ENCODE assay signal across 8 mouse cellular contexts in the genomic region with DNA sequence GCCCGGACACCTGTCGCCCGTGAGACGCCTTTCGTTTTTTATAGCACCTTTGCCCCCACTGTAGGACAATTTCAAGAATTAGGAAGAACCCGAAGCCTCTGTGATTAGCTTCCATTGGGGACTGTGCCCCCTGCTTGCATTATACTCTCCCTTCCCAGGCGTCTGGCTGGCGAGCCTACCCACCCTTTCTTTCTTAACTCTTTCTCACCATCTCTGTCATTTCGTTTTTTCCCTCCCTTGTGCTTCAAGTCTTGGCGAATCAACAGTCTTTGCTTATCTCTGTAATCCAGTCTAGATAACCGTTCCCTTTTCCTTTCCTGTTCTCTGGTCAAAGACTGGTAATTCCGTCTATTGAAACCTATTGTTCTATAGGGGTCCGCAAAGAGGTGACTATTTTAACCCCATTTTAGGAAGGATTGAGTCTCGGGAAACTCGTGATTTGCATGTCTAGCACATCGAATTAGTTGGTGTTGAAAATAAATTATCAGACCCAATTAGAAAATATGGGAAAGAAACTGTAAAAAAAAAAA. TPM values are rescaled to one million over a fixed set of nuclear protein-coding genes. Genes with fewer than 3 reads are reported as not detected.
A peak's percentile ranks its signal among the peaks of the same experiment; 100 is the strongest.
DNase-seq lines count a peak whose midpoint lies in the region; ATAC-seq and TF ChIP-seq lines count a peak whose summit lies in the region.

No protein-coding gene starts in this region.

- H3K9me3 ChIP-seq in megakaryocyte, embryonic 14.5 days: no peaks in the 10 kb centered on the region
- H3K9me3 ChIP-seq in embryonic facial prominence, embryonic 15.5 days (replicated peaks): no peaks in the 10 kb centered on the region
- no peaks in the 10 kb centered on the region for H3K9me3 ChIP-seq in limb, embryonic 12.5 days

- no peak for DNase-seq in cerebellum, postnatal 4 days (ENCODE audit: low spot score in 2 of 2)
- no peak for DNase-seq in frontal cortex, postnatal 14 days (ENCODE audit: low spot score in 2 of 2)
- DNase-seq in retina, embryonic 14.5 days (ENCODE audit: low spot score): no peak

- H3K36me3 ChIP-seq in megakaryocyte, embryonic 14.5 days (replicated peaks; ENCODE audit: low read length): peaks cover 44% of the 10 kb centered on the region
- peaks cover 22% of the 10 kb centered on the region for H3K36me3 ChIP-seq in embryonic facial prominence, embryonic 15.5 days
- H3K36me3 ChIP-seq in limb, embryonic 12.5 days: peaks cover 28% of the 10 kb centered on the region
- peaks cover 19% of the 10 kb centered on the region for H3K36me3 ChIP-seq in small intestine, adult 2 months (ENCODE audit: control insufficient read depth, insufficient read depth, low read length)

- H3K4me1 ChIP-seq in megakaryocyte, embryonic 14.5 days: peaks cover 27% of the 10 kb centered on the region
- peaks cover 17% of the 10 kb centered on the region for H3K4me1 ChIP-seq in embryonic facial prominence, embryonic 15.5 days
- H3K4me1 ChIP-seq in limb, embryonic 12.5 days (replicated peaks): peaks cover 15% of the 10 kb centered on the region
- no peaks in the 10 kb centered on the region for H3K4me1 ChIP-seq in small intestine, adult 2 months (ENCODE audit: control insufficient read depth, insufficient read depth, insufficient read length, low read length)

- ATAC-seq in megakaryocyte, adult 5-6 weeks (ENCODE audit: poor library complexity, severe bottlenecking): no peak
- peak; percentile 41 for ATAC-seq in embryonic facial prominence, embryonic 15.5 days (ENCODE audit: insufficient number of reproducible peaks, low FRiP score, low TSS enrichment, low read depth)
- no peak; the same call in 1 of the 2 replicates for ATAC-seq in limb, embryonic 12.5 days (ENCODE audit: insufficient number of reproducible peaks, insufficient read depth, low FRiP score, low TSS enrichment, low read depth)

- H3K4me2 ChIP-seq in embryonic facial prominence, embryonic 15.5 days (replicated peaks): peak overlapping the region; percentile 73
- peak overlapping the region; percentile 78 for H3K4me2 ChIP-seq in limb, embryonic 12.5 days

- H3K4me3 ChIP-seq in megakaryocyte, embryonic 14.5 days (replicated peaks): peak overlapping the region; percentile 95
- peak overlapping the region; percentile 95 for H3K4me3 ChIP-seq in embryonic facial prominence, embryonic 15.5 days (replicated peaks)
- H3K4me3 ChIP-seq in limb, embryonic 12.5 days (replicated peaks): peak overlapping the region; percentile 84
- peak overlapping the region; percentile 96 for H3K4me3 ChIP-seq in small intestine, adult 2 months (ENCODE audit: low read depth, low read length)

- H3K27ac ChIP-seq in embryonic facial prominence, embryonic 15.5 days (replicated peaks): peak overlapping the region; percentile 94
- H3K27ac ChIP-seq in limb, embryonic 12.5 days: peak overlapping the region; percentile 82
- H3K27ac ChIP-seq in small intestine, adult 2 months (ENCODE audit: insufficient read depth, low read depth, low read length): peak overlapping the region; percentile 91

- TF ChIP-seq CTCF in small intestine, adult 2 months (IDR thresholded peaks at IDR 0.05; ENCODE audit: extremely low read depth, insufficient read length, insufficient replicate concordance, low read depth, low read length): no peak; the same call in 1 of the 2 replicates

- no peaks in the 10 kb centered on the region for H3K27me3 ChIP-seq in megakaryocyte, embryonic 14.5 days (replicated peaks)
- H3K27me3 ChIP-seq in embryonic facial prominence, embryonic 15.5 days: no peaks in the 10 kb centered on the region
- no peaks in the 10 kb centered on the region for H3K27me3 ChIP-seq in limb, embryonic 12.5 days
- no peaks in the 10 kb centered on the region for H3K27me3 ChIP-seq in small intestine, adult 2 months (ENCODE audit: control insufficient read depth, insufficient read depth, low read length)

- WGBS in embryonic facial prominence, embryonic 15.5 days: under 1% methylated on average over 16 of the region's 16 CpGs
- WGBS in limb, embryonic 12.5 days: 2% methylated on average over 16 of the region's 16 CpGs
- 1% methylated on average over 16 of the region's 16 CpGs for WGBS in small intestine, adult 2 months

- H3K9ac ChIP-seq in embryonic facial prominence, embryonic 15.5 days: peak overlapping the region; percentile 80
- H3K9ac ChIP-seq in limb, embryonic 12.5 days (replicated peaks): peak overlapping the region; percentile 79

- TF ChIP-seq POLR2A in small intestine, adult 2 months (IDR thresholded peaks at IDR 0.05; ENCODE audit: low read depth, low read length): no peak

RNA-seq across cellular contexts. Expression of gene Ankra2, which starts 0.6 kb away (rescaled TPM):
- 9.7 and 43.3 TPM in 2 replicates for polyA plus RNA-seq in megakaryocyte, embryonic 14.5 days (2012; ENCODE audit: insufficient read depth, low replicate concordance)
- total RNA-seq in megakaryocyte, adult 5-6 weeks (2015): 20.8 and 25.2 TPM in 2 replicates
- total RNA-seq in megakaryocyte, adult 5-6 weeks (2017): 20.7 and 20.9 TPM in 2 replicates
- polyA plus RNA-seq in embryonic facial prominence, embryonic 15.5 days (2015; fragmentation: Nextera tagmentation; extraction: Ambion mirVana): 25.7 and 27.3 TPM in 2 replicates
- 15.3 and 19.1 TPM in 2 replicates for polyA plus RNA-seq in limb, embryonic 12.5 days (2016; fragmentation: Nextera tagmentation; extraction: Ambion mirVana)
- polyA plus RNA-seq in small intestine, adult 2 months (2012; rRNA removed): 3.6 and 6.4 TPM in 2 replicates

RNA-seq across cellular contexts. Expression of gene Utp15, which starts 0.7 kb away (rescaled TPM):
- 2.7 TPM in 1 of 2 replicates, not detected in the other for polyA plus RNA-seq in megakaryocyte, embryonic 14.5 days (2012; ENCODE audit: insufficient read depth, low replicate concordance)
- 10.9 and 12.1 TPM in 2 replicates for total RNA-seq in megakaryocyte, adult 5-6 weeks (2015)
- 18.8 and 20.5 TPM in 2 replicates for total RNA-seq in megakaryocyte, adult 5-6 weeks (2017)
- polyA plus RNA-seq in embryonic facial prominence, embryonic 15.5 days (2015; fragmentation: Nextera tagmentation; extraction: Ambion mirVana): 25.9 and 27.0 TPM in 2 replicates
- 41.2 and 42.0 TPM in 2 replicates for polyA plus RNA-seq in limb, embryonic 12.5 days (2016; fragmentation: Nextera tagmentation; extraction: Ambion mirVana)
- 0.65 and 1.3 TPM in 2 replicates for polyA plus RNA-seq in small intestine, adult 2 months (2012; rRNA removed)

RNA-seq across cellular contexts. Expression of gene Gm21976, which starts 16.2 kb away (rescaled TPM):
- polyA plus RNA-seq in megakaryocyte, embryonic 14.5 days (2012; ENCODE audit: insufficient read depth, low replicate concordance): not detected in 2 replicates
- not detected in 2 replicates for total RNA-seq in megakaryocyte, adult 5-6 weeks (2015)
- not detected in 2 replicates for total RNA-seq in megakaryocyte, adult 5-6 weeks (2017)
- 1.0 and 1.5 TPM in 2 replicates for polyA plus RNA-seq in embryonic facial prominence, embryonic 15.5 days (2015; fragmentation: Nextera tagmentation; extraction: Ambion mirVana)
- polyA plus RNA-seq in limb, embryonic 12.5 days (2016; fragmentation: Nextera tagmentation; extraction: Ambion mirVana): not detected in 2 replicates
- polyA plus RNA-seq in small intestine, adult 2 months (2012; rRNA removed): not detected in 2 replicates

RNA-seq across cellular contexts. Expression of gene Btf3, which starts 53.3 kb away (rescaled TPM):
- polyA plus RNA-seq in megakaryocyte, embryonic 14.5 days (2012; ENCODE audit: insufficient read depth, low replicate concordance): 63.1 and 151 TPM in 2 replicates
- 843 and 873 TPM in 2 replicates for total RNA-seq in megakaryocyte, adult 5-6 weeks (2015)
- total RNA-seq in megakaryocyte, adult 5-6 weeks (2017): 1,331 and 1,501 TPM in 2 replicates
- 628 and 630 TPM in 2 replicates for polyA plus RNA-seq in embryonic facial prominence, embryonic 15.5 days (2015; fragmentation: Nextera tagmentation; extraction: Ambion mirVana)
- polyA plus RNA-seq in limb, embryonic 12.5 days (2016; fragmentation: Nextera tagmentation; extraction: Ambion mirVana): 760 and 773 TPM in 2 replicates
- 37.8 and 80.5 TPM in 2 replicates for polyA plus RNA-seq in small intestine, adult 2 months (2012; rRNA removed)

RNA-seq across cellular contexts. Expression of gene Arhgef28, which starts 57.3 kb away (rescaled TPM):
- not detected in 2 replicates for polyA plus RNA-seq in megakaryocyte, embryonic 14.5 days (2012; ENCODE audit: insufficient read depth, low replicate concordance)
- 0.25 TPM in 1 of 2 replicates, not detected in the other for total RNA-seq in megakaryocyte, adult 5-6 weeks (2015)
- total RNA-seq in megakaryocyte, adult 5-6 weeks (2017): 0.04 and 0.18 TPM in 2 replicates
- polyA plus RNA-seq in embryonic facial prominence, embryonic 15.5 days (2015; fragmentation: Nextera tagmentation; extraction: Ambion mirVana): 14.7 and 15.4 TPM in 2 replicates
- polyA plus RNA-seq in limb, embryonic 12.5 days (2016; fragmentation: Nextera tagmentation; extraction: Ambion mirVana): 21.3 and 23.7 TPM in 2 replicates
- polyA plus RNA-seq in small intestine, adult 2 months (2012; rRNA removed): 2.6 and 3.3 TPM in 2 replicates
